Mouse (Mus musculus) left cerebral cortex, adult 2 months (tissue): ENCODE data around the gene Camta1. TPM values are rescaled to one million over a fixed set of nuclear protein-coding genes. Genes with fewer than 3 reads are reported as not detected.
A peak's percentile ranks its signal among the peaks of the same experiment; 100 is the strongest.

ENCODE experiments used
- DNase-seq, 2 experiments: peaks; one replicate each; pipeline ENCODE4 v3.0.0; 2021 to 2022; ENCODE audit warnings: low spot score in 2 of 2, mixed read lengths in 1 of 2; ENCODE audit errors: extremely low spot score in 1 of 2
- H3K27ac ChIP-seq: fragments of 200-600 bp; 2 replicates; pipeline ENCODE4 v1.8.1; 2022
- H3K4me3 ChIP-seq: fragments of 200-600 bp; 2 replicates; pipeline ENCODE4 v1.8.1; 2022
- CTCF ChIP-seq: fragments of 200-600 bp; IDR thresholded peaks from 2 replicates; pipeline ENCODE4 v1.8.1; 2022; ENCODE audit warnings: antibody characterized with exemption, mild to moderate bottlenecking, moderate library complexity
- intact Hi-C: fragments of 180-260 bp; cut with DNase I; formaldehyde crosslinking; loops from one replicate; pipeline ENCODE4 v1.15.1; 2025
- total RNA-seq, 2 experiments: library from RNA; stranded (reverse); gene quantifications; 2 replicates each; pipeline ENCODE4 v1.2.3; 2021

Camta1 gene
- total RNA-seq, 2 experiments from 2014 or later = 242 to 255 TPM

- no peak for DNase-seq
- intact Hi-C loops = no loop called here
- no peak for TF ChIP-seq CTCF
- no peak overlapping the region for H3K4me3 ChIP-seq
- no peak overlapping the region for H3K27ac ChIP-seq
Observed at GRCm38 (mm10) chr4:151747723-151748122, 114.0 kb downstream of the Camta1 start.

GRCm38 (mm10) chr4:151746002-151746606 is 115.6 kb downstream of the Camta1 start:
- no peak for TF ChIP-seq CTCF
- intact Hi-C loops = no loop called here
- no peak for DNase-seq
- Histone ChIP-seq H3K4me3 (no peak overlapping the region), H3K27ac (no peak overlapping the region)

GRCm38 (mm10) chr4:151741249-151742137 is 120.2 kb downstream of the Camta1 start:
- TF ChIP-seq CTCF = no peak
- intact Hi-C loops = no loop called here
- no peak for DNase-seq
- H3K27ac ChIP-seq = no peak overlapping the region
- H3K4me3 ChIP-seq = no peak overlapping the region

GRCm38 (mm10) chr4:151739348-151739956 is 122.2 kb downstream of the Camta1 start:
- no peak for DNase-seq
- no peak overlapping the region for H3K4me3 ChIP-seq
- H3K27ac ChIP-seq = no peak overlapping the region
- intact Hi-C loops = no loop called here
- TF ChIP-seq CTCF = no peak

GRCm38 (mm10) chr4:151738875-151739274 is 122.8 kb downstream of the Camta1 start:
- DNase-seq = no peak
- TF ChIP-seq CTCF = no peak
- no peak overlapping the region for H3K27ac ChIP-seq
- intact Hi-C loops = no loop called here
- no peak overlapping the region for H3K4me3 ChIP-seq

- no peak for DNase-seq
- no peak for TF ChIP-seq CTCF
- H3K4me3 ChIP-seq = no peak overlapping the region
- intact Hi-C loops = no loop called here
- no peak overlapping the region for H3K27ac ChIP-seq
Observed at GRCm38 (mm10) chr4:151738280-151738679, 123.4 kb downstream of the Camta1 start.

- DNase-seq = no peak
- no peak overlapping the region for H3K27ac ChIP-seq
- intact Hi-C loops = no loop called here
- no peak overlapping the region for H3K4me3 ChIP-seq
- TF ChIP-seq CTCF = peak; percentile 16
Observed at GRCm38 (mm10) chr4:151732668-151733067, 129.0 kb downstream of the Camta1 start.

- Histone ChIP-seq H3K27ac (no peak overlapping the region; the same call in 1 of the 2 replicates), H3K4me3 (no peak overlapping the region)
- no peak for DNase-seq
- intact Hi-C loops = no loop called here
- TF ChIP-seq CTCF = no peak
Observed at GRCm38 (mm10) chr4:151730037-151730759, 131.5 kb downstream of the Camta1 start.

GRCm38 (mm10) chr4:151729116-151729515 is 132.6 kb downstream of the Camta1 start:
- no peak for DNase-seq
- TF ChIP-seq CTCF = no peak
- Histone ChIP-seq H3K27ac (peak overlapping the region; percentile 19; the same call in 1 of the 2 replicates), H3K4me3 (no peak overlapping the region)
- intact Hi-C loops = loop anchor here (5.0 kb wide), 1 partner anchor 37 kb away; no protein-coding TSS in a partner anchor

GRCm38 (mm10) chr4:151728391-151729065 is 133.1 kb downstream of the Camta1 start:
- no peak for TF ChIP-seq CTCF
- Histone ChIP-seq H3K27ac (peak overlapping the region; percentile 47), H3K4me3 (no peak overlapping the region)
- intact Hi-C loops = loop anchor here (5.0 kb wide), 1 partner anchor 36 kb away; no protein-coding TSS in a partner anchor
- DNase-seq = peak in 1 of 2 experiments; percentile 24

GRCm38 (mm10) chr4:151726396-151726795 is 135.3 kb downstream of the Camta1 start:
- TF ChIP-seq CTCF = no peak
- DNase-seq = no peak
- intact Hi-C loops = loop anchor here (5.0 kb wide), 1 partner anchor 34 kb away; no protein-coding TSS in a partner anchor
- H3K27ac ChIP-seq = no peak overlapping the region
- no peak overlapping the region for H3K4me3 ChIP-seq
